Mouse (Mus musculus) T-cell, adult 2 months (primary cell): ENCODE measurements at regions not wholly inside any gene's neighbourhood (a gene's known extent, or its start where the extent isn't known, plus 50 kb on each side); places are given as distances from the start of the nearest gene placed in this dataset.

ENCODE experiments used
- DNase-seq: peaks from one replicate; pipeline ENCODE4 v3.0.0; 2022; ENCODE audit warnings: low spot score

GRCm38 (mm10) chr11:86408686-86409579 lies 51.5 kb upstream of the Med13 start:
- peak; percentile 15 for DNase-seq

- DNase-seq, result no peak
These were observed 52.2 kb upstream of the Med13 start for GRCm38 (mm10) chr11:86409580-86409947.

GRCm38 (mm10) chr11:86410521-86410920 lies 53.1 kb upstream of the Med13 start:
- no peak for DNase-seq

GRCm38 (mm10) chr11:86412772-86413390 lies 55.5 kb upstream of the Med13 start:
- DNase-seq, result no peak

- DNase-seq, result no peak
These were observed 59.1 kb upstream of the Med13 start for GRCm38 (mm10) chr11:86416471-86416870.

GRCm38 (mm10) chr11:86417164-86417563 lies 59.8 kb upstream of the Med13 start:
- DNase-seq, result no peak

- no peak for DNase-seq
These were observed 62.5 kb upstream of the Med13 start for GRCm38 (mm10) chr11:86419810-86420483.

- DNase-seq, result no peak
These were observed 55.5 kb upstream of the Rnft1 start for GRCm38 (mm10) chr11:86428926-86429325.

- DNase-seq, result no peak
These were observed 54.2 kb upstream of the Rnft1 start for GRCm38 (mm10) chr11:86430287-86430686.

GRCm38 (mm10) chr11:86431550-86431949 lies 52.9 kb upstream of the Rnft1 start:
- DNase-seq, result no peak

- DNase-seq, result no peak
These were observed 50.4 kb upstream of the Rnft1 start for GRCm38 (mm10) chr11:86434106-86434505.
